Mouse (Mus musculus) Patski (cell line): ENCODE results near the gene Jmjd8. TPM values are rescaled to one million over a fixed set of nuclear protein-coding genes. Genes with fewer than 3 reads are reported as not detected.

Experiments
- ATAC-seq: fragments of 100-300 bp; one replicate; pipeline ENCODE4 v1.8.0; 2021
- CTCF ChIA-PET: fragments of 350-600 bp; sonication (Branson Sonifier 250); formaldehyde crosslinking; loops from one replicate; lab custom pipeline; 2022; ENCODE audit warnings: inconsistent platforms; lab: Charles Lee
- POLR2A ChIA-PET: fragments of 350-600 bp; sonication (Branson Sonifier 250); formaldehyde crosslinking; loops from one replicate; lab custom pipeline; 2022; ENCODE audit warnings: antibody characterized with exemption, inconsistent platforms; lab: Charles Lee
- DNase-seq: peaks from one replicate; pipeline ENCODE4 v3.0.0-alpha.2; 2011; ENCODE audit warnings: low read depth, low spot score
- H3K27me3 ChIP-seq: fragments of 371-371 bp; one replicate; pipeline ENCODE4 v1.5.1; 2021
- CTCF ChIP-seq: fragments of 100-300 bp; IDR thresholded peaks from one replicate; pipeline ENCODE4 v1.5.1; 2021
- in situ Hi-C: fragments of 300-500 bp; cut with MboI; formaldehyde crosslinking; loops from 3 replicates; pipeline ENCODE4 v1.11.1; 2018; ENCODE audit warnings: low pct_unique_long_range_greater_than_20kb, mixed read lengths
- polyA plus RNA-seq: library from polyadenylated mRNA; unstranded; gene quantifications from one replicate; pipeline ENCODE4 v1.2.3, GENCODE M21; 2021

Gene Jmjd8
- polyA plus RNA-seq, 1 experiment from 2014 or later = 22.9 TPM

- ATAC-seq = peak; percentile 79
- ChIA-PET POLR2A (interaction anchor here (0.6 to 2.5 kb wide), 11 partner anchors 9 to 632 kb away, joined by 3 to 11 read pairs (median 4); partner anchors contain the start of genes Fbxl16, Gm20683, Rhot2 and Wdr24), CTCF (interaction anchor here (0.9 to 2.1 kb wide), 3 partner anchors 9 to 36 kb away, joined by 3 to 8 read pairs (median 5); partner anchors contain the start of genes Mcrip2 and Wdr24)
- no peak for TF ChIP-seq CTCF
- DNase-seq = peak; percentile 91
- in situ Hi-C loops = no loop called here
- no peaks in the 10 kb centered on the region for H3K27me3 ChIP-seq
Measured at GRCm38 (mm10) chr17:25832436-25833290, 4.0 kb downstream of the Jmjd8 start.

DNA sequence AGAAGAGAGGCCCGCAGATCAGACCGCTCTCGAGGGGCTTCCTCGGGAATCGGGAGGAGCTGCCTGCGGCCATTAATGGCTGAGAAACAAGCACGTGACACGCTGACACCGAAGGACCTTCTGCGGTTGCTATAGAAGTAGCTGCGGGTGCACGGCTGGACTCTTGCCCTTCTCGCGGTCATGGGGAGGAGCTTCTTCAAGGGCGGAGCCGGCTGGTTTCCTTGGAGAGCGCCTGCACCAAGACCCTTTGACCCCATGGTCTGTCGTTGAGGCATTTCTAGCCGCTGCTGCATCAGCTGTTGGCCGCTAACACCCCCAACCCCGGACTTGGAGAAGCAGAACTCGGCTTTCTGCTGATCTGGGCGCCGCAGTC lies 4.6 kb downstream of the Jmjd8 start, which contains the start of gene Stub1:
Gene Stub1, minus strand, starts transcription at position 114 of the 373 bp plus-strand sequence.
- no peaks in the 10 kb centered on the region for H3K27me3 ChIP-seq
- TF ChIP-seq CTCF = no peak
- CTCF ChIA-PET = interaction anchor here (0.9 to 2.1 kb wide), 3 partner anchors 9 to 35 kb away, joined by 3 to 8 read pairs (median 5); partner anchors contain the start of genes Mcrip2 and Wdr24
- in situ Hi-C loops = no loop called here
- ATAC-seq = peak; percentile 41
- POLR2A ChIA-PET = interaction anchor here (0.7 to 2.5 kb wide), 6 partner anchors 9 to 30 kb away, joined by 3 to 11 read pairs (median 4); partner anchors contain the start of genes Fbxl16, Gm20683, Rhot2 and Wdr24
- DNase-seq = peak; percentile 68

- DNase-seq = no peak
- ATAC-seq = no peak
- TF ChIP-seq CTCF = no peak
- POLR2A ChIA-PET = interaction anchor here (0.9 to 1.8 kb wide), 5 partner anchors 8 to 52 kb away, joined by 3 to 7 read pairs (median 4); partner anchors contain the start of genes Fbxl16, Gm20683 and Rhot2
- no peaks in the 10 kb centered on the region for H3K27me3 ChIP-seq
- in situ Hi-C loops = no loop called here
- CTCF ChIA-PET = interaction anchor here (0.6 kb wide), 1 partner anchor 21 kb away, joined by 3 read pairs; no protein-coding TSS in a partner anchor
Measured at GRCm38 (mm10) chr17:25833961-25834594, 5.4 kb downstream of the Jmjd8 start.

GRCm38 (mm10) chr17:25834595-25835222 lies 6.0 kb downstream of the Jmjd8 start:
- no peak for TF ChIP-seq CTCF
- POLR2A ChIA-PET = interaction anchor here (1.6 kb wide), 2 partner anchors 22 to 53 kb away, joined by 3 to 4 read pairs; no protein-coding TSS in a partner anchor
- no peaks in the 10 kb centered on the region for H3K27me3 ChIP-seq
- no peak for ATAC-seq
- DNase-seq = no peak
- in situ Hi-C loops = no loop called here
- CTCF ChIA-PET = interaction anchor here (0.6 kb wide), 1 partner anchor 21 kb away, joined by 3 read pairs; no protein-coding TSS in a partner anchor

DNA sequence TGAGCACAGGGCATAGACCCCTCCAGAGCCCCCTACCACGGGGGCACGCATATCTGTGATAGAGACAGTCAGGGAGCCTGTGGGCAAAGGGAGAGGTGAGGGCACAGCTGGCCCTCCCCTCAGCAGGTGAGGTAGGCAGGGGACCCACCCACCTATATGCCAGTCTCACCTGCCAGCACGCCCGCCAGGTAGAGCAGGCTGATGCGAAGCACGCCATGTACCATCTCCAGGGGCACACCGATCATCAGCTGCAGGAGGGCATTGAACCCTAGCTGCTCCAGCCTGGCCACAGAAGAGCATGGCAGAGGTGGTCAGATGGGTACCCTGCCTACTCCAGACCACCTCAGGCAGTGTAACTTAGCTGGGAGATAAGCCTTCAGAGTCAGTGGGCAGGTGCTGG lies 6.6 kb downstream of the Jmjd8 start:
- CTCF ChIA-PET = no interaction called here
- no peak for TF ChIP-seq CTCF
- DNase-seq = no peak
- ATAC-seq = no peak
- POLR2A ChIA-PET = interaction anchor here (1.6 kb wide), 1 partner anchor 53 kb away, joined by 3 read pairs; no protein-coding TSS in a partner anchor
- no peaks in the 10 kb centered on the region for H3K27me3 ChIP-seq
- in situ Hi-C loops = no loop called here

- in situ Hi-C loops = no loop called here
- no peaks in the 10 kb centered on the region for H3K27me3 ChIP-seq
- CTCF ChIA-PET = no interaction called here
- TF ChIP-seq CTCF = no peak
- ATAC-seq = no peak
- POLR2A ChIA-PET = interaction anchor here (1.6 to 2.2 kb wide), 3 partner anchors 8 to 54 kb away, joined by 3 to 7 read pairs (median 4); partner anchors contain the start of gene Wdr90
- no peak for DNase-seq
Measured at GRCm38 (mm10) chr17:25835816-25836215, 7.1 kb downstream of the Jmjd8 start.

- CTCF ChIA-PET = no interaction called here
- ATAC-seq = no peak
Measured at GRCm38 (mm10) chr17:25836397-25837075, 7.9 kb downstream of the Jmjd8 start.

DNA sequence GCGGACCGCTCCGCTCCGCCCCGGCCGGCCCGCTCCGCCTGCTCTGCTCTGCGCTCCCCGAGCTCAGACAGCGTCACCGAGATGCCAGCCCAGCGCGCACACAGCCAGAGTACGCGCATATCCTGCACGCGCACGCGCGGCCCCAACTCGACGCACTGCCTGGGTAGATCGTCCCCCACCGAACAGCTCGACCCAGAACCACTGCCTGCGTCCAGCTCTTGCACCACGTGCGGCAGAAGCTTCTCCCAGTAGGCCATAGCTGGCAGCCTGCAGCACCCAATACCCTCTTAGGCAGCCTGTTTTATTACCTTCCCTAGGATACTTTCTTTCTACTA lies 8.4 kb downstream of the Jmjd8 start, which contains the start of gene Rhbdl1:
Gene Rhbdl1, minus strand, starts transcription at position 220 of the 335 bp plus-strand sequence.
- ChIA-PET POLR2A (interaction anchor here (0.6 to 2.2 kb wide), 6 partner anchors 9 to 58 kb away, joined by 3 to 7 read pairs (median 4); partner anchors contain the start of gene Wdr90), CTCF (no interaction called here)
- no peak for DNase-seq
- no peak for ATAC-seq
- H3K27me3 ChIP-seq = no peaks in the 10 kb centered on the region
- in situ Hi-C loops = no loop called here
- TF ChIP-seq CTCF = no peak

More at GRCm38 (mm10) chr17:25836397-25837075, 7.9 kb downstream of the Jmjd8 start:
- no peak for TF ChIP-seq CTCF
- in situ Hi-C loops = no loop called here
- POLR2A ChIA-PET = interaction anchor here (1.1 to 2.2 kb wide), 3 partner anchors 8 to 25 kb away, joined by 3 to 7 read pairs (median 4); partner anchors contain the start of gene Wdr90
- DNase-seq = no peak
- no peaks in the 10 kb centered on the region for H3K27me3 ChIP-seq

DNA sequence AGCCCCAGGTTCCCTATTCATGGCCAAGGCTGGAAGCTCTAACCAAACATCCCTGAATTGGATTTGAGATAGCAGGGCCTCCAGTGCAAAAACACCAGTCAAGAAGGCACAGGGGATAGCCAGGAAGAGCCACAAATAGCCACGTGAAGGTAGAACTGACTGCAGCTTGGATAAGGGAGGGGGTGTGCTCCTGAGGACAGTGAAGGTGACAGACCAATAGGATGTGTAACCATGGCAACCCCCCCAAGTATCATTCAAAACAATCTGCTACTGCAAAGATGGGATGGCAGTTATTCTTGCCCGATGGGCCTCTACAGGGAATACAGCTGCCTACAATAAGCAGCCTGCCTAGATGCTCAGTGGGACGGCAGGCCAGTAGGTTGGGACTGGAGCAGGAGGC lies 8.9 kb downstream of the Jmjd8 start:
- DNase-seq = no peak
- ATAC-seq = no peak
- TF ChIP-seq CTCF = no peak
- CTCF ChIA-PET = no interaction called here
- in situ Hi-C loops = no loop called here
- POLR2A ChIA-PET = interaction anchor here (0.6 to 2.2 kb wide), 5 partner anchors 9 to 58 kb away, joined by 3 to 7 read pairs (median 4); partner anchors contain the start of gene Wdr90
- no peaks in the 10 kb centered on the region for H3K27me3 ChIP-seq
